Mouse (Mus musculus) ovary, postnatal 10 days (tissue): ENCODE data around the gene Tmco5b.

Experiments used
- DNase-seq: peaks from one replicate; pipeline ENCODE4 v3.0.0; 2022; ENCODE audit warnings: low spot score

Tmco5b gene

DNA sequence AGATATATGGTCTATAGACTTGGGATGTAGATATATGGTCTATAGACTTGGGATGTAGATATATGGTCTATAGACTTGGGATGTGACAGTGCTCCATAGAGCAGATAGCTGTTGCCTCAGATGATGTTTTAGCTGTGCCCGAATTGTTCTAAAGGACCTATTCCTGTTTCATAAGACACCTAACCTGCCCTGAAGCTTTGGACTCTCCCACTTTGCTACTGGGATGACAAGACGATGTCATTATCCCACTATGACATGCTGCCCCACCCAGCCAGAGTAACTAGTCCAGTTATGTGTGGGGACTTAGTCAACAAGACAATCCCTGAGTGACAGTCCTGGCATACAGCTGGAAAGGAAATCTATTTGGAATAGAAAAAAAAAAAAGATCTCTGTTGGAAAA is at the start of gene Tmco5b:
Gene Tmco5b (plus strand): TSS at position 301 of the 400 bp plus-strand sequence.
- DNase-seq: no peak

GRCm38 (mm10) chr2:113236993-113237392 is 48.5 kb upstream of the Tmco5b start:
- no peak for DNase-seq

DNA sequence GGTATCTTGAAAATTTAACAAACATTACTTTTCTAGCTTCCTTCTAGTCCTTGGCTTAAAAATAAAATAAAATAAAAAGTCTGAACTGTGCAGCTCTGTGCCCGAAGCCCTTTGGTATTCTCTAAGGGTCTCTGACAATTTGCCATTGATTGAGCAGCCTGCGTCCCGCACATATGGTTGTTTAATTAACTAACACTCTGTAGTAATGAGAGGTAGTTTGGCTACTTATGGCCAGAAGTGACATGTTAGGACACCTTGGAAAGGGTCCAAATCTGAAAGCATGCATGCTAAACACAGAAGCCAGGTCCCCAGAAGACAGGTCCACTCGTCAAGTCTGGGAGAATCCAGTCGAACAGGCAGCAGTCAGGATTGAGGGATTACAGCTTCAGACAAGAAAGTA is 46.7 kb upstream of the Tmco5b start:
- DNase-seq: no peak

DNA sequence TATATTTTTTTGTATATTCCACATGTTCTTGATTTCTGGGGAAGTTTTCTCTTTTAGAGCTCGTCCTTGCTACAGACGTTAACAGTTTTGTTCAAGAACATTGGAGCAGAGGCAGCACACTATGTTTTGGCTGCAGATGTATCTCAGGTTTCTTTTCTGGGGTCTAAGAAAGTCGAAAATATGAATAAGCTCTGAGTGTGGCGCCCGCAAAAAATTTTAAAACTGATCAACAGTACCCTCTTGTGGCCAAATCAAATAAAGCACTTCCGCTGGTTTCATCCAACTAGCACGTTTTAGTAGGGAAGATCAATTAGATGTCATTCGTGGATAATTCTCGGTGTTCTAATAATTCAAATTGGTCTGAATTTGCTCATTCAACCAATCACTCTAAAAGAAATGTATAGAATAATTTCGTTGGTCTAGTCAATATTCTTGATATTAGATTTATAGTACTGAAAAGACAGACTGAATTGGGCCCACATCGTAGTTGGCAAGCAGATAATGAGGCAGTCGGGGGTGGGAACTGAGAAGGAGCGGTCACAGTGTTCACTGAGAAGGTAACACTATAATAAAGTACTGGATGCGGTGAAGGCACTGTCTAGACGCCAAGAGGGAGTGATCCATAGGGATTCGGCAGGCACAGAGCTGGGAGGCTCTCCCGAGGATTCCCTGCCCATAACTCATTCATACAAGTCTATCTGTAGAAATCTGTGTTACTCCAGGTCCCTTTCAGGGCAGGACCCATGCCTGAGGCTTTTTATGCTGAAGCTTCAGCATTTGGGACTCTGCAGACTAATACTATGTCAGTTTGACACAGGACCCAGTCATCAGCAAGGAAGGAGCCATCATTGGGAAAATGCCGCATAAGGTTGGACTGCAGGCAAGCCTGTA is 17.1 kb downstream of the Tmco5b start:
- DNase-seq: no peak

- DNase-seq: no peak
Measured at GRCm38 (mm10) chr2:113303240-113303538, 17.7 kb downstream of the Tmco5b start.

DNA sequence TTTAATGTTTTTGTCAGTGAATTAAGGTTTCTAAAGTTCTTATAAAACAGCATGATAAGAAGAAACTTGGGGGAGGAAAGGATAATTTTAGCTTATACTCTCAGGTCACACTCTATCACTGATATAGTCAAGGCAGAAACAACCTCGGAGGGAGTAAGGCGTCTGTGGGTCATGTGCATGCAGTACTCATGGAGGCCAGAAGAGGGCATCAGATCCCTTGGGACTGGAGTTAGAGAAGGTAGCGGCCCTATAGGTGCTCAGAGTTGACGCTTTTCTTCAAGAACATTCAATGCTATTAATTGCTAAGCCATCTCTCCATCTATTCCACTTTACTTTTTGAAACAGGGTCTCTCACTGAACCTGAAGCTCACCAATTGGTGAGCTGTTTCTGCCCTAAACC is 19.8 kb downstream of the Tmco5b start:
- peak; percentile 19 for DNase-seq

GRCm38 (mm10) chr2:113311211-113311610 is 25.7 kb downstream of the Tmco5b start:
- no peak for DNase-seq

GRCm38 (mm10) chr2:113323016-113323415 is 37.5 kb downstream of the Tmco5b start:
- DNase-seq: no peak

DNA sequence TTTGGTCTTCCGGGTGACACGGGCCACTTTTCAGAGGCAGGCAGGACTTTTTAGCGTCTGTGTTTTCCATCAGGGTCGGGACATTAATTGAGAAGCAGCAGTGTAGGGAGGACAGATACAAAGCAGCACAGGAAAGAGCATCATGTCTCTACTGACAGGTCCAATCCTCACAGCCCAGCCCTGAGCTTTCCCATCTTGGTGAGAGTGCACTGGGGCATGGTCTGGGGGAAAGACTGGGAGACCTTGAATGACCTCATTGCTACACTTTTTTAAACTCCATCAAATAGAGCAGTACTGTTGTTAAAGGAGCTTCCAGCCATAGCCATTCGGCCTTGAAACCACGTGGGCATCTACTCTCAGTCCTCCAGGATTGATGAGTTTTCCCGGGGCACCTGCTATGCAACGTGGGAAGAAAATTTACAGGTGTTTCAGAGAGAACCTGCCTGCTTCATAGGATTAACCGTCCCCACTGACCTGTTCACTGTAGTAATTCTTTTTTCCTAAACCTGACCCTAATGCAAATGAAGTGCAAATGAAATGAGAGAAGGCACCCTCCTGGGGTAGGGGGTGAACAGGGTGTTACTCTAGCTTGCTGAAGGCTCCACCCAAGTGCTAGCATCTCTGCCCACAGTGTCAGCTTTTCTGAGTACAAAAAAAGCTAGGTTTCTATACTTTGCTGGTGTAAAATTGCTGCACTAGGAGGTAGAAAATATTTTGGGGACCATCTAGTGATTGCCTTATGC is 48.4 kb downstream of the Tmco5b start:
- DNase-seq: no peak

DNA sequence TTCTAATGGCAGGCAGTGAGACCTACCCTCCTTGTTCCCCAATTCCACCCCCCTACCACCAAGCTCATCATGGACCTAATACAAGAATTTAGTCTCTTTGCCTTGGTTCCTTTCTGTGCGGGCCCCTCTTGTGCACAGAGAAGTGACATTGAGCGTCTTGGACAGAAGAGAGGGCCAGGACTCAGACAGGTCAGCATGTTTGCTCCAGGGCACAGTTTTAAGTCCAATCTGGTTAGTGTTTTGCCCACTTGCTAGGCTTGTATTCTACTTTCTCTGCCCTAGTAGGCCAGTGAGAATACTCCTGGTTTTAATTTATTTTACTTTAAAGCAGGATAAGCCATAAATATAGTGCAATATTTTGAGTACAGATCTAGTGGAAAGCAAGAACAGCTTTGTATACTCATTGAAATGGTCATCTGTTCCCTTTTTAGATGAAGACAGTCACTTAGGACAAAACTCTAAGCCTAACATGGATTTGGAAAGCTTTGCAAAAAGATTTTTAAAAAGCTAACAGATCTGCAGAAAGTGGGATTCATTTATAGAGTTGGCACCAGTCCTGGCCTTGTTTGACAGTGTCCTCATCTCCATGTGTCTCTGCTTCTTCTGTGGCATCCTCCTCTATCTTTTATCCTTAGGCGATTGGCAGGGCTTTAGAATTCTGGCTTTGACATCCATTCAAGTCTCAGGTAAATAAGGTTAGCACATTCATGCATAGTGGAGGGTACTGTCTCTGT is 50.2 kb downstream of the Tmco5b start:
- DNase-seq: no peak

DNA sequence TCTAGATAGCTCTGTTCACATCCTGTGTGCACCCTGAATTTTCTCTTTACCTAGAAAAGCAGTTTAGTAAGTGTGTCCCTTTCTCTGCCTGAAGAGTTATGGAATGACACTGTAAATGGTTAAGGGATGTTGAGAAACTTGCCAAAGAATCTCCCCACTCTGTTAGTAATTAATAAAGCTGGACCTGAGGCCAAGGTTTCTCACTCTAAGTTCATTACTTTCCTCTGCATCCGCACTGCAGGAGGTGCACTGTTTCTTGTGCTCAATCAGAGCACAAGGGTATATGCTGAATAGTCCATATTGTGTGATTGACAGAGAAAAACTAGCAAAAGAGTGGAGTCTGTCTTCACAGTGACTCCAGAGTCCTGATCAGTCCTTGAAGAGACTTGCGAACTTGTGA is 59.0 kb downstream of the Tmco5b start:
- no peak for DNase-seq
